Mouse (Mus musculus) heart, embryonic 13.5 days (tissue): ENCODE measurements at regions not wholly inside any gene's neighbourhood (a gene's known extent, or its start where the extent isn't known, plus 50 kb on each side); places are given as distances from the start of the nearest gene placed in this dataset.

Experiments used
- ATAC-seq: fragments of 200-750 bp; cut with Nextera tagmentation; 2 replicates; pipeline ENCODE4 v1.8.0; 2017; ENCODE audit warnings: moderate TSS enrichment; ENCODE audit not compliant: insufficient number of reproducible peaks, low FRiP score, low TSS enrichment; ENCODE audit errors: extremely low read depth
- H3K27ac ChIP-seq: fragments of 300-500 bp; sonication (generic); replicated peaks from 2 replicates; pipeline ENCODE4 v1.5.1; 2015; ENCODE audit warnings: moderate library complexity, mild to moderate bottlenecking, inconsistent platforms
- H3K27me3 ChIP-seq: fragments of 300-500 bp; sonication (generic); replicated peaks from 2 replicates; pipeline ENCODE4 v1.6.1; 2015; ENCODE audit warnings: mild to moderate bottlenecking, inconsistent platforms
- H3K36me3 ChIP-seq: fragments of 300-500 bp; sonication (generic); 2 replicates; pipeline ENCODE4 v1.6.1; 2015; ENCODE audit warnings: mild to moderate bottlenecking, inconsistent platforms
- H3K4me1 ChIP-seq: fragments of 300-500 bp; sonication (generic); 2 replicates; pipeline ENCODE4 v1.6.1; 2015; ENCODE audit warnings: inconsistent platforms
- H3K4me2 ChIP-seq: fragments of 300-500 bp; sonication (generic); 2 replicates; pipeline ENCODE4 v1.6.1; 2015; ENCODE audit warnings: inconsistent platforms, mild to moderate bottlenecking, moderate library complexity
- H3K4me3 ChIP-seq: fragments of 300-500 bp; sonication (generic); 2 replicates; pipeline ENCODE4 v1.5.1; 2015; ENCODE audit warnings: moderate library complexity, mild to moderate bottlenecking, inconsistent platforms
- H3K9ac ChIP-seq: fragments of 300-500 bp; sonication (generic); 2 replicates; pipeline ENCODE4 v1.6.1; 2015; ENCODE audit warnings: inconsistent platforms, mild to moderate bottlenecking, moderate library complexity
- H3K9me3 ChIP-seq: fragments of 300-500 bp; sonication (generic); 2 replicates; pipeline ENCODE4 v1.6.1; 2016; ENCODE audit warnings: inconsistent platforms
- WGBS: fragments of 180-500 bp; shearing (Covaris S2); methylation state at CpG from one replicate; pipeline ENCODE4 v1.1.7; 2015; ENCODE audit warnings: mixed read lengths; 5-methylcytosine and 5-hydroxymethylcytosine counted together

- no peak overlapping the region for H3K9ac ChIP-seq
- no peak overlapping the region for H3K4me2 ChIP-seq
- ATAC-seq, result no peak
- no peak overlapping the region for H3K4me3 ChIP-seq
- no peaks in the 10 kb centered on the region for H3K36me3 ChIP-seq
- H3K27ac ChIP-seq, result no peak overlapping the region
- 48% methylated on average over 9 of the region's 9 CpGs for WGBS
- H3K27me3 ChIP-seq, result no peaks in the 10 kb centered on the region; the same call in 1 of the 2 replicates
- H3K4me1 ChIP-seq, result peaks cover 37% of the 10 kb centered on the region
- H3K9me3 ChIP-seq, result peaks cover 11% of the 10 kb centered on the region
These were observed 53.0 kb downstream of the Gadd45g start for GRCm38 (mm10) chr13:51899319-51900042.

GRCm38 (mm10) chr13:51900043-51900440 lies 53.6 kb downstream of the Gadd45g start:
- ATAC-seq, result no peak; the same call in 1 of the 2 replicates
- Histone ChIP-seq H3K9ac (no peak overlapping the region), H3K9me3 (peaks cover 5% of the 10 kb centered on the region; the same call in 1 of the 2 replicates), H3K4me2 (no peak overlapping the region), H3K4me1 (peaks cover 37% of the 10 kb centered on the region), H3K27me3 (no peaks in the 10 kb centered on the region; the same call in 1 of the 2 replicates), H3K4me3 (no peak overlapping the region), H3K27ac (no peak overlapping the region), H3K36me3 (no peaks in the 10 kb centered on the region)
- 56% methylated on average over 3 of the region's 3 CpGs for WGBS

- H3K36me3 ChIP-seq, result no peaks in the 10 kb centered on the region
- peaks cover 37% of the 10 kb centered on the region for H3K4me1 ChIP-seq
- WGBS, result 19% methylated on average over 19 of the region's 19 CpGs
- no peaks in the 10 kb centered on the region for H3K9me3 ChIP-seq
- ATAC-seq, result peak; percentile 23; the same call in 1 of the 2 replicates
- H3K9ac ChIP-seq, result peak overlapping the region; percentile 70
- peak overlapping the region; percentile 92 for H3K27ac ChIP-seq
- H3K27me3 ChIP-seq, result peaks cover 4% of the 10 kb centered on the region; the same call in 1 of the 2 replicates
- peak overlapping the region; percentile 26 for H3K4me3 ChIP-seq
- peak overlapping the region; percentile 64 for H3K4me2 ChIP-seq
These were observed 56.2 kb downstream of the Gadd45g start for GRCm38 (mm10) chr13:51902482-51903285.

- Histone ChIP-seq H3K4me3 (peak overlapping the region; percentile 26; the same call in 1 of the 2 replicates), H3K4me1 (peaks cover 37% of the 10 kb centered on the region), H3K27ac (peak overlapping the region; percentile 92), H3K36me3 (no peaks in the 10 kb centered on the region), H3K9me3 (no peaks in the 10 kb centered on the region), H3K4me2 (peak overlapping the region; percentile 64), H3K9ac (peak overlapping the region; percentile 70), H3K27me3 (peaks cover 6% of the 10 kb centered on the region; the same call in 1 of the 2 replicates)
- ATAC-seq, result peak; percentile 23; the same call in 1 of the 2 replicates
- WGBS, result 35% methylated on average over 11 of the region's 11 CpGs
These were observed 57.0 kb downstream of the Gadd45g start for GRCm38 (mm10) chr13:51903324-51903939.

GRCm38 (mm10) chr13:51905270-51905669 lies 58.8 kb downstream of the Gadd45g start:
- WGBS, result 76% methylated on average over 5 of the region's 5 CpGs
- ATAC-seq, result no peak
- Histone ChIP-seq H3K27ac (no peak overlapping the region), H3K9ac (no peak overlapping the region), H3K4me3 (no peak overlapping the region), H3K36me3 (no peaks in the 10 kb centered on the region), H3K4me1 (peaks cover 24% of the 10 kb centered on the region), H3K9me3 (no peaks in the 10 kb centered on the region), H3K4me2 (no peak overlapping the region), H3K27me3 (peaks cover 6% of the 10 kb centered on the region; the same call in 1 of the 2 replicates)

GRCm38 (mm10) chr13:51906103-51906502 lies 59.6 kb downstream of the Gadd45g start:
- WGBS, result 89% methylated on average over 3 of the region's 3 CpGs
- no peaks in the 10 kb centered on the region for H3K9me3 ChIP-seq
- no peak overlapping the region for H3K27ac ChIP-seq
- H3K9ac ChIP-seq, result no peak overlapping the region
- no peak overlapping the region for H3K4me3 ChIP-seq
- H3K27me3 ChIP-seq, result peaks cover 6% of the 10 kb centered on the region; the same call in 1 of the 2 replicates
- no peak overlapping the region for H3K4me2 ChIP-seq
- no peaks in the 10 kb centered on the region for H3K36me3 ChIP-seq
- H3K4me1 ChIP-seq, result peaks cover 24% of the 10 kb centered on the region
- ATAC-seq, result no peak

GRCm38 (mm10) chr13:51908514-51908913 lies 62.0 kb downstream of the Gadd45g start:
- no peak overlapping the region for H3K4me3 ChIP-seq
- H3K4me2 ChIP-seq, result no peak overlapping the region
- peaks cover 13% of the 10 kb centered on the region for H3K4me1 ChIP-seq
- H3K9ac ChIP-seq, result no peak overlapping the region
- H3K36me3 ChIP-seq, result no peaks in the 10 kb centered on the region
- 81% methylated on average over 7 of the region's 7 CpGs for WGBS
- H3K27me3 ChIP-seq, result peaks cover 21% of the 10 kb centered on the region; the same call in 1 of the 2 replicates
- H3K9me3 ChIP-seq, result no peaks in the 10 kb centered on the region
- no peak for ATAC-seq
- H3K27ac ChIP-seq, result no peak overlapping the region

GRCm38 (mm10) chr13:51911296-51911998 lies 65.0 kb downstream of the Gadd45g start:
- Histone ChIP-seq H3K4me3 (no peak overlapping the region), H3K9ac (no peak overlapping the region), H3K4me1 (peaks cover 8% of the 10 kb centered on the region; the same call in 1 of the 2 replicates), H3K27me3 (peaks cover 42% of the 10 kb centered on the region), H3K27ac (no peak overlapping the region), H3K4me2 (0 out of 2 replicates have a peak overlapping the region, but pooled peaks have one; percentile 1), H3K36me3 (no peaks in the 10 kb centered on the region), H3K9me3 (no peaks in the 10 kb centered on the region)
- no peak for ATAC-seq
- WGBS, result 33% methylated on average over 17 of the region's 17 CpGs

GRCm38 (mm10) chr13:51912477-51912876 lies 66.0 kb downstream of the Gadd45g start:
- Histone ChIP-seq H3K27me3 (peaks cover 51% of the 10 kb centered on the region), H3K9me3 (no peaks in the 10 kb centered on the region), H3K9ac (no peak overlapping the region), H3K27ac (no peak overlapping the region), H3K4me3 (no peak overlapping the region), H3K36me3 (no peaks in the 10 kb centered on the region), H3K4me2 (no peak overlapping the region), H3K4me1 (peaks cover 8% of the 10 kb centered on the region; the same call in 1 of the 2 replicates)
- WGBS, result 78% methylated on average over 5 of the region's 5 CpGs
- no peak for ATAC-seq

GRCm38 (mm10) chr13:51912994-51913393 lies 66.5 kb downstream of the Gadd45g start:
- 90% methylated on average over 3 of the region's 3 CpGs for WGBS
- Histone ChIP-seq H3K4me3 (no peak overlapping the region), H3K9me3 (no peaks in the 10 kb centered on the region), H3K9ac (no peak overlapping the region), H3K36me3 (no peaks in the 10 kb centered on the region), H3K27ac (no peak overlapping the region), H3K4me1 (peaks cover 12% of the 10 kb centered on the region; the same call in 1 of the 2 replicates), H3K4me2 (no peak overlapping the region), H3K27me3 (peaks cover 51% of the 10 kb centered on the region)
- ATAC-seq, result no peak
